Mouse (Mus musculus) cerebellum, adult 2 months (tissue): Measurements from ENCODE around the gene Oas1d. TPM values are rescaled to one million over a fixed set of nuclear protein-coding genes. Genes with fewer than 3 reads are reported as not detected.

Experiments
- DNase-seq, 2 experiments: peaks; one replicate each; pipeline ENCODE4 v3.0.0; 2021
- H3K27ac ChIP-seq: fragments of 200-500 bp; 2 replicates; pipeline ENCODE4 v1.5.1; 2012; ENCODE audit warnings: low read length, control low read depth, inconsistent platforms; ENCODE audit not compliant: insufficient read depth
- H3K27me3 ChIP-seq: fragments of 200-500 bp; 2 replicates; pipeline ENCODE4 v1.6.1; 2012; ENCODE audit warnings: inconsistent platforms, mild to moderate bottlenecking, low read length, moderate library complexity; ENCODE audit not compliant: control insufficient read depth, insufficient read depth
- H3K4me1 ChIP-seq: fragments of 200-500 bp; 2 replicates; pipeline ENCODE4 v1.6.1; 2011; ENCODE audit warnings: low read length; ENCODE audit not compliant: control insufficient read depth, insufficient read depth
- H3K4me3 ChIP-seq: fragments of 200-500 bp; replicated peaks from 2 replicates; pipeline ENCODE3; 2011; ENCODE audit warnings: mild to moderate bottlenecking, low read depth, low read length, control low read depth; ENCODE audit not compliant: insufficient read depth
- CTCF ChIP-seq: fragments of 200-500 bp; IDR thresholded peaks from 2 replicates; pipeline ENCODE4 v1.5.1; 2011; ENCODE audit warnings: low read depth, mild to moderate bottlenecking, control low read depth, low read length, moderate library complexity, borderline replicate concordance; ENCODE audit not compliant: insufficient read depth
- POLR2A ChIP-seq: fragments of 200-500 bp; IDR thresholded peaks from 2 replicates; pipeline ENCODE4 v1.6.1; 2011; ENCODE audit warnings: low read length, control low read depth, borderline replicate concordance; ENCODE audit not compliant: insufficient read depth
- WGBS: fragments of 180-500 bp; shearing (Covaris S2); methylation state at CpG from one replicate; pipeline ENCODE4 v1.1.7; 2018; 5-methylcytosine and 5-hydroxymethylcytosine counted together
- polyA plus RNA-seq: library from polyadenylated mRNA; depleted of rRNA; stranded (reverse); fragments of >200 nt; gene quantifications from 2 replicates; pipeline ENCODE4 v1.2.3, GENCODE M21; 2012; rRNA removed

Oas1d gene
- polyA plus RNA-seq, 1 experiment: not detected

DNA sequence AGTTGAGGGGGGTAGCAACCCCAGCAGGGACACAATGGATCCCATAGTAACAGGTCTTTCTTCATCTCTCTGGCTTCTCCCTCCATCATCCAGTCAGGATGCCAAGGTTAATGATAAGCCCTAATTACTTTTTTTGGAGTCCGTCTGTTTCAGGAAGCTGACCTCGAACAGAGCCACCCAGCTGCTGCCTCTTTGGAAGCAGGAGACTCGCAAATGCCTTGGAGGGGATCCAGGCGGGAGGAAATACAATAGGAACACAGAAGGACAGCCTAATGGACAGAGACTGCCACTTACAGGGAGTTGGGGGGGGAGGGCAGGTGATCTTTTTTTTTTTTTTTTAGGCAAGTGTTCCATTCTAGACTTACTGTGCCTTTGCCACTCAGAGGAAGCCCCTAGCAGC, 55.4 kb downstream of the Oas1d start:
- WGBS: 2% methylated on average over 4 of the region's 4 CpGs
- TF ChIP-seq CTCF: no peak
- TF ChIP-seq POLR2A: no peak
- H3K27ac ChIP-seq: peak overlapping the region; percentile 48; the same call in 1 of the 2 replicates
- DNase-seq: peak; percentile 82 to 94
- H3K27me3 ChIP-seq: no peaks in the 10 kb centered on the region
- H3K4me1 ChIP-seq: peaks cover 65% of the 10 kb centered on the region
- H3K4me3 ChIP-seq: no peak overlapping the region

Other genes starting within 250 kb of the Oas1d start
- 123 and 127 TPM in 2 replicates for gene Dtx1, start 202.6 kb upstream of the Oas1d start, polyA plus RNA-seq
- 0.41 and 0.80 TPM in 2 replicates for gene Oas2, start 164.7 kb upstream of the Oas1d start, polyA plus RNA-seq
- gene Oas3, start 136.9 kb upstream of the Oas1d start, polyA plus RNA-seq: 0.08 TPM in 2 replicates
- not detected in 2 replicates for gene Oas1e, start 119.0 kb upstream of the Oas1d start, polyA plus RNA-seq
- 1.2 and 2.0 TPM in 2 replicates for gene Oas1c, start 102.0 kb upstream of the Oas1d start, polyA plus RNA-seq
- not detected in 2 replicates for gene Oas1f, start 67.2 kb upstream of the Oas1d start, polyA plus RNA-seq
- not detected in 2 replicates for gene Oas1h, start 53.1 kb upstream of the Oas1d start, polyA plus RNA-seq
- gene Oas1g, start 26.9 kb upstream of the Oas1d start, polyA plus RNA-seq: 0.35 and 0.47 TPM in 2 replicates
- gene Oas1a, start 7.0 kb upstream of the Oas1d start, polyA plus RNA-seq: 1.6 and 1.9 TPM in 2 replicates
- 277 and 287 TPM in 2 replicates for gene Rph3a, start 95.6 kb downstream of the Oas1d start, polyA plus RNA-seq